Mouse (Mus musculus) embryonic fibroblast, embryonic 13.5 days (primary cell): ENCODE measurements around the gene Rab6b.

Source experiments
- CTCF ChIP-seq: IDR thresholded peaks from 2 replicates; pipeline ENCODE4 v1.5.1; 2011; ENCODE audit warnings: mild to moderate bottlenecking, control low read depth, low read length, moderate library complexity, borderline replicate concordance; ENCODE audit not compliant: insufficient read depth
- POLR2A ChIP-seq: IDR thresholded peaks from 2 replicates; pipeline ENCODE4 v1.6.1; 2011; ENCODE audit warnings: low read depth, mild to moderate bottlenecking, control low read depth, low read length, moderate library complexity

DNA sequence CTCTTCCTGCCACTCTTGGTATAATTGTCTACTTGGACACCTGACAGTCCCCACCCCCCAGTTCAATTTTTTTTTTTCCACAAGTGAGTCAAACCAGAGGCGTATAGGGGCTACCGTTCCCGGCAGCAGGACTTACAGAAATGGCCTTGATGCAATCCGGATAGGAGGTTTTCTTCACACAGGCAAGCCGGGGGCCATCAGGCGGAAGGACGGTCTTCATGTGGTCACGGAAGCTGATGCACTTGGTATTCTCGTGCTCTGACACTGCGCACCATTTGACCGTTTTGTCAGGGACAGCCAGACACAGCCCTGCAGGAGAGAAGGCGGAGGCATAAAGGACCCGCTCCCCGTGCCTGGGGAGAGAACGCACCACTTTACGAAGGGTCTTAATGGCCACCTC lies 116.2 kb downstream of the Rab6b start:
- TF ChIP-seq POLR2A (no peak), CTCF (no peak)
